ENCODE assay signal across 17 mouse cellular contexts in genomic region chr14:7873552-7873951, GRCm38 (mm10). TPM values are rescaled to one million over a fixed set of nuclear protein-coding genes. Genes with fewer than 3 reads are reported as not detected.
DNase-seq lines count a peak whose midpoint lies in the region; ATAC-seq and TF ChIP-seq lines count a peak whose summit lies in the region.
"Had no signal": no experiment of that assay in that cellular context is flagged by ENCODE, and none has a peak within 500 bp of the region (broad histone marks: within the 10 kb centered on the region; RNA-seq: fewer than 3 reads in every experiment).

No protein-coding gene starts in this region.

- peaks cover 2% of the 10 kb centered on the region for H3K36me3 ChIP-seq in kidney, adult 2 months (ENCODE audit: control insufficient read depth, insufficient read depth, low read length)
- H3K36me3 ChIP-seq in kidney, embryonic 15.5 days: peaks cover 52% of the 10 kb centered on the region
- peaks cover 26% of the 10 kb centered on the region for H3K36me3 ChIP-seq in lung, embryonic 14.5 days (ENCODE audit: insufficient read depth)

- peak; percentile 31 for DNase-seq in adrenal gland, adult 2 months
- DNase-seq in adrenal gland, postnatal 25 days: no peak
- DNase-seq in kidney, adult 2 months: peak; percentile 58
- peak; percentile 29 for DNase-seq in lung, embryonic 14.5 days
- DNase-seq in lung, postnatal 14 days: no peak
- no peak for DNase-seq in layer of hippocampus, adult 11-12 months (ENCODE audit: low spot score)
- DNase-seq: adrenal gland, postnatal 36 days; cerebellum, postnatal 10 days; thymus, postnatal 25 days had no signal

- no peaks in the 10 kb centered on the region for H3K9me3 ChIP-seq in kidney, embryonic 15.5 days (replicated peaks)
- no peaks in the 10 kb centered on the region for H3K9me3 ChIP-seq in lung, embryonic 14.5 days (ENCODE audit: low read depth, low read length)
- H3K9me3 ChIP-seq: hindbrain, embryonic 13.5 days; liver, embryonic 12.5 days; midbrain, embryonic 15.5 days had no signal

- TF ChIP-seq POLR2A in kidney, adult 2 months (IDR thresholded peaks at IDR 0.05; ENCODE audit: low read depth, low read length): no peak

- no peak; the same call in 1 of the 2 replicates for ATAC-seq in kidney, embryonic 15.5 days (replicated peaks; ENCODE audit: low FRiP score)
- ATAC-seq in lung, embryonic 14.5 days (ENCODE audit: insufficient read depth): no peak
- ATAC-seq: forebrain, embryonic 14.5 days; intestine, embryonic 16.5 days; liver, embryonic 12.5 days; midbrain, embryonic 15.5 days had no signal

- H3K4me3 ChIP-seq in kidney, adult 2 months (ENCODE audit: insufficient read depth, low read depth, low read length): no peak overlapping the region
- H3K4me3 ChIP-seq in kidney, embryonic 15.5 days (replicated peaks): no peak overlapping the region
- H3K4me3 ChIP-seq in lung, embryonic 14.5 days (ENCODE audit: low read depth, low read length): no peak overlapping the region
- no peak overlapping the region for H3K4me3 ChIP-seq in brown adipose tissue, adult 24 weeks (ENCODE audit: insufficient read depth, low read depth, low read length)
- H3K4me3 ChIP-seq: hindbrain, embryonic 13.5 days; liver, embryonic 12.5 days; midbrain, embryonic 15.5 days had no signal

- no peak overlapping the region for H3K9ac ChIP-seq in kidney, embryonic 15.5 days
- H3K9ac ChIP-seq in lung, embryonic 14.5 days: no peak overlapping the region
- H3K9ac ChIP-seq: hindbrain, embryonic 13.5 days; liver, embryonic 12.5 days; midbrain, embryonic 15.5 days had no signal

- H3K4me1 ChIP-seq in kidney, adult 2 months (ENCODE audit: control insufficient read depth, insufficient read depth, low read length): 0 out of 2 replicates have a peak, but pooled peaks cover 2% of the 10 kb centered on the region
- no peaks in the 10 kb centered on the region for H3K4me1 ChIP-seq in kidney, embryonic 15.5 days
- H3K4me1 ChIP-seq in lung, embryonic 14.5 days (ENCODE audit: insufficient read depth): no peaks in the 10 kb centered on the region
- peaks cover 3% of the 10 kb centered on the region; the same call in 1 of the 2 replicates for H3K4me1 ChIP-seq in brown adipose tissue, adult 24 weeks (ENCODE audit: control insufficient read depth, insufficient read depth, insufficient read length, low read length)
- H3K4me1 ChIP-seq: hindbrain, embryonic 13.5 days; midbrain, embryonic 15.5 days had no signal

- WGBS in kidney, adult 2 months: 66% methylated on average over 2 of the region's 2 CpGs
- WGBS in kidney, embryonic 15.5 days: 69% methylated on average over 2 of the region's 2 CpGs
- WGBS in lung, embryonic 14.5 days: 73% methylated on average over 2 of the region's 2 CpGs

- H3K27me3 ChIP-seq in kidney, adult 2 months (replicated peaks; ENCODE audit: control insufficient read depth, insufficient read depth, low read length): no peaks in the 10 kb centered on the region
- H3K27me3 ChIP-seq in kidney, embryonic 15.5 days: no peaks in the 10 kb centered on the region
- no peaks in the 10 kb centered on the region for H3K27me3 ChIP-seq in lung, embryonic 14.5 days (ENCODE audit: insufficient read depth, low read length)
- H3K27me3 ChIP-seq: hindbrain, embryonic 13.5 days; liver, embryonic 12.5 days; midbrain, embryonic 15.5 days had no signal

- 0 out of 2 replicates have a peak overlapping the region, but pooled peaks have one; percentile 19 for H3K27ac ChIP-seq in kidney, adult 2 months (ENCODE audit: insufficient read depth, low read depth, low read length)
- no peak overlapping the region for H3K27ac ChIP-seq in kidney, embryonic 15.5 days
- H3K27ac ChIP-seq in lung, embryonic 14.5 days (ENCODE audit: low read depth): no peak overlapping the region
- H3K27ac ChIP-seq in brown adipose tissue, adult 24 weeks (replicated peaks; ENCODE audit: low read depth, low read length): peak overlapping the region; percentile 62
- H3K27ac ChIP-seq: hindbrain, embryonic 13.5 days; liver, embryonic 12.5 days; midbrain, embryonic 15.5 days; stomach, postnatal 0 days had no signal

- H3K4me2 ChIP-seq in kidney, embryonic 15.5 days: no peak overlapping the region
- H3K4me2 ChIP-seq in lung, embryonic 14.5 days: no peak overlapping the region
- H3K4me2 ChIP-seq: hindbrain, embryonic 13.5 days; liver, embryonic 12.5 days; midbrain, embryonic 15.5 days had no signal

- TF ChIP-seq CTCF in kidney, adult 2 months (conservative IDR thresholded peaks at IDR 0.05; ENCODE audit: insufficient read depth, insufficient read length, low read depth, low read length): no peak
- no peak for TF ChIP-seq CTCF in lung, embryonic 14.5 days (IDR thresholded peaks at IDR 0.05; ENCODE audit: low read depth)

RNA-seq across cellular contexts. Expression of gene Flnb, which starts 55.8 kb away (rescaled TPM):
- 10 to 100 TPM; 40.8 to 44.9 TPM for total RNA-seq in adrenal gland, adult 2 months (2021)
- polyA plus RNA-seq in adrenal gland, adult 2 months (2012; rRNA removed): 8.8 and 8.9 TPM in 2 replicates
- 44.3 and 47.9 TPM in 2 replicates for total RNA-seq in adrenal gland, postnatal 25 days (2021)
- polyA plus RNA-seq in kidney, adult 2 months (2012; rRNA removed): 37.2 and 41.2 TPM in 2 replicates
- polyA plus RNA-seq in kidney, embryonic 15.5 days (2015; fragmentation: Nextera tagmentation; extraction: Ambion mirVana): 19.4 and 20.6 TPM in 2 replicates
- 19.5 and 22.5 TPM in 2 replicates for polyA plus RNA-seq in lung, embryonic 14.5 days (2014; fragmentation: Nextera tagmentation; extraction: Ambion mirVana)
- 7.8 and 14.1 TPM in 2 replicates for polyA plus RNA-seq in brown adipose tissue, adult 24 weeks (2012; ENCODE audit: insufficient read depth, insufficient read length, missing spikeins)

Comparison
In these comparisons a context has a peak if more than half of its experiments do, and no peak if none do; other contexts are left out.
1. DNase-seq: peak in adrenal gland, adult 2 months (single experiment), kidney, adult 2 months (single experiment) and lung, embryonic 14.5 days (single experiment); none in adrenal gland, postnatal 25 days (single experiment), lung, postnatal 14 days (single experiment) and layer of hippocampus, adult 11-12 months (single experiment).
2. H3K27ac ChIP-seq: peak in kidney, adult 2 months (single experiment) and brown adipose tissue, adult 24 weeks (single experiment); none in kidney, embryonic 15.5 days (single experiment) and lung, embryonic 14.5 days (single experiment).